9 mouse cellular contexts compared by ENCODE assay signal in the genomic region with DNA sequence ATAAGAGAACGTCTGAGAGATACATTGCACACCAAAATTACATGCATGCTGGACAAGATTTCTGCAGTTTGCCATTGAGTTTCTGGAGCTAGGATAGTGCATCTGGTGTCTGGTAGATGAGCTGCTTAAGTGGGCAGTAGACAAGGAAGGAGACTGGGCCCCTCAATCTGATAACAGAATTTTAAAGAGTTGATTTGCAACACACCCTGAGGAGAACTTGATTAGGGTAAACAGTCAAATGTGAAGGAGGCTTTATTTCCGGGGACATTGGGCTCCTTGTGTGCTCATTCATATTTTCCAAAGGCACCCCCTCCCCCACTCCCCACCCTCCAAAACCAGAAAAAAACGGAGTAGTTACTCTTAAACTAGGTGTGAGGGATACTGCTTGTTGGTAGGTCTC. TPM values are rescaled to one million over a fixed set of nuclear protein-coding genes. Genes with fewer than 3 reads are reported as not detected.
DNase-seq lines count a peak whose midpoint lies in the region; ATAC-seq and TF ChIP-seq lines count a peak whose summit lies in the region.
"Had no signal": no experiment of that assay in that cellular context is flagged by ENCODE, and none has a peak within 500 bp of the region (broad histone marks: within the 10 kb centered on the region; RNA-seq: fewer than 3 reads in every experiment).

No protein-coding gene starts in this region.

- H3K27me3 ChIP-seq in heart, adult 2 months (ENCODE audit: control insufficient read depth, insufficient read depth, low read length): no peaks in the 10 kb centered on the region
- no peaks in the 10 kb centered on the region for H3K27me3 ChIP-seq in forebrain, embryonic 13.5 days
- no peaks in the 10 kb centered on the region for H3K27me3 ChIP-seq in liver, embryonic 14.5 days (ENCODE audit: control insufficient read depth, insufficient read depth, low read length)

- no peak for ATAC-seq in forebrain, embryonic 13.5 days
- no peak for ATAC-seq in liver, embryonic 14.5 days (ENCODE audit: insufficient read depth)
- ATAC-seq in granulocyte monocyte progenitor cell, adult 5-6 weeks (replicated peaks; ENCODE audit: poor library complexity, severe bottlenecking): no peak

- H3K9me3 ChIP-seq in forebrain, embryonic 13.5 days (replicated peaks): no peaks in the 10 kb centered on the region
- H3K9me3 ChIP-seq in liver, embryonic 14.5 days (ENCODE audit: control insufficient read depth, low read length): no peaks in the 10 kb centered on the region

- DNase-seq in heart, adult 2 months: no peak
- DNase-seq in heart, postnatal 14 days: no peak
- DNase-seq in 416B (ENCODE audit: low read depth): peak; percentile 54
- DNase-seq in liver, embryonic 14.5 days (ENCODE audit: low read depth in 3 of 3, low spot score in 3 of 3): peak in 1 of 3 experiments; percentile 46
- DNase-seq in frontal cortex, postnatal 25 days (ENCODE audit: low spot score in 2 of 2): no peak
- no peak for DNase-seq in layer of hippocampus, postnatal 36 days
- DNase-seq: spleen, adult 18-20 months had no signal

- peak overlapping the region; percentile 82 for H3K4me2 ChIP-seq in forebrain, embryonic 13.5 days
- H3K4me2 ChIP-seq in liver, embryonic 14.5 days (ENCODE audit: low read depth): peak overlapping the region; percentile 98

- TF ChIP-seq EP300 in heart, adult 2 months (IDR thresholded peaks at IDR 0.05; ENCODE audit: insufficient read depth, low read depth, low read length): no peak
- peak; percentile 49 for TF ChIP-seq EP300 in liver, embryonic 14.5 days (IDR thresholded peaks at IDR 0.05; ENCODE audit: low read depth)

- no peak for TF ChIP-seq CTCF in heart, adult 2 months (IDR thresholded peaks at IDR 0.05)
- TF ChIP-seq CTCF in liver, embryonic 14.5 days (IDR thresholded peaks at IDR 0.05; ENCODE audit: low read depth): no peak

- peaks cover 7% of the 10 kb centered on the region for H3K79me2 ChIP-seq in heart, adult 2 months (replicated peaks; ENCODE audit: control insufficient read depth, insufficient read depth, low read length)

- peak overlapping the region; percentile 13; the same call in 1 of the 2 replicates for H3K9ac ChIP-seq in heart, adult 2 months (ENCODE audit: low read depth, low read length)
- H3K9ac ChIP-seq in forebrain, embryonic 13.5 days: peak overlapping the region; percentile 96; the same call in 1 of the 2 replicates
- H3K9ac ChIP-seq in liver, embryonic 14.5 days (replicated peaks): no peak overlapping the region; the same call in 1 of the 2 replicates

- peaks cover 8% of the 10 kb centered on the region for H3K4me1 ChIP-seq in heart, adult 2 months (ENCODE audit: control insufficient read depth, insufficient read depth, low read length)
- peaks cover 26% of the 10 kb centered on the region for H3K4me1 ChIP-seq in forebrain, embryonic 13.5 days
- peaks cover 26 to 27% of the 10 kb centered on the region in 2 experiments for H3K4me1 ChIP-seq in liver, embryonic 14.5 days (replicated peaks; ENCODE audit: control insufficient read depth in 2 of 2, insufficient read depth in 2 of 2, low read length in 1 of 2)

- 49% methylated on average over 3 of the region's 3 CpGs for WGBS in heart, adult 2 months
- WGBS in forebrain, embryonic 13.5 days: 70% methylated on average over 3 of the region's 3 CpGs
- 10% methylated on average over 3 of the region's 3 CpGs for WGBS in liver, embryonic 14.5 days (ENCODE audit: insufficient replicate concordance)

- peaks cover 13% of the 10 kb centered on the region for H3K36me3 ChIP-seq in heart, adult 2 months (ENCODE audit: control insufficient read depth, insufficient read depth, low read length)
- H3K36me3 ChIP-seq in forebrain, embryonic 13.5 days (ENCODE audit: poor library complexity, severe bottlenecking): no peaks in the 10 kb centered on the region
- no peaks in the 10 kb centered on the region for H3K36me3 ChIP-seq in liver, embryonic 14.5 days (replicated peaks; ENCODE audit: control insufficient read depth, insufficient read depth, low read depth)

- intact Hi-C loops in heart, adult 2 months (cut with DNase I): loop anchor here (2.0 to 5.0 kb wide), 2 partner anchors 16 to 48 kb away; no protein-coding TSS in a partner anchor
- intact Hi-C loops in heart, postnatal 14 days (cut with DNase I): no loop called here

- TF ChIP-seq POLR2A in heart, adult 2 months (IDR thresholded peaks at IDR 0.05; ENCODE audit: insufficient read depth, low read depth, low read length): no peak

- H3K27ac ChIP-seq in heart, adult 2 months: peak overlapping the region; percentile 95
- no peak overlapping the region for H3K27ac ChIP-seq in forebrain, embryonic 13.5 days
- peak overlapping the region; percentile 54; the same call in 1 of the 2 replicates for H3K27ac ChIP-seq in liver, embryonic 14.5 days

- peak overlapping the region; percentile 80 for H3K4me3 ChIP-seq in heart, adult 2 months
- H3K4me3 ChIP-seq in forebrain, embryonic 13.5 days: peak overlapping the region; percentile 97
- peak overlapping the region in 1 of 2 experiments; percentile 80; a peak in 2 of 4 replicates for H3K4me3 ChIP-seq in liver, embryonic 14.5 days (ENCODE audit: insufficient read depth in 1 of 2, low read depth in 2 of 2, low read length in 2 of 2)

RNA-seq across cellular contexts. Expression of gene Fam117b, which starts 2.0 kb away (rescaled TPM):
- total RNA-seq in heart, adult 2 months (2021): 10 to 100 TPM; 10.6 to 24.6 TPM
- polyA plus RNA-seq in heart, adult 2 months (2012; rRNA removed): 5.2 and 6.1 TPM in 2 replicates
- 10 to 100 TPM; 29.3 to 30.3 TPM for total RNA-seq in heart, postnatal 14 days (2021)
- 15.7 and 16.6 TPM in 2 replicates for polyA plus RNA-seq in forebrain, embryonic 13.5 days (2015; fragmentation: Nextera tagmentation; extraction: Ambion mirVana)
- 2.0 and 2.8 TPM in 2 replicates for polyA plus RNA-seq in liver, embryonic 14.5 days (2012; rRNA removed)
- 2.6 and 3.0 TPM in 2 replicates for polyA plus RNA-seq in liver, embryonic 14.5 days (2014; fragmentation: Nextera tagmentation; extraction: Ambion mirVana)
- 19.9 and 21.0 TPM in 2 replicates for total RNA-seq in granulocyte monocyte progenitor cell, adult 5-6 weeks (2014; fragmentation: Nextera tagmentation)
- total RNA-seq in granulocyte monocyte progenitor cell, adult 5-6 weeks (2017): 25.5 and 25.6 TPM in 2 replicates
- 10 to 100 TPM; 57.4 to 58.5 TPM for total RNA-seq in layer of hippocampus, postnatal 36 days (2021)
